Mouse (Mus musculus): Measurements from ENCODE around the gene Wdr25.

- TF ChIP-seq CTCF (IDR thresholded peaks at IDR 0.05; ENCODE audit: insufficient read depth, low read length) (no peak), POLR2A (IDR thresholded peaks at IDR 0.05; ENCODE audit: borderline replicate concordance, extremely low read depth, low read depth, low read length) (no peak)
Observed at GRCm38 (mm10) chr12:109045581-109045980, 152.2 kb downstream of the Wdr25 start.
